Mouse (Mus musculus) B cell, adult 67 days (primary cell): Measurements from ENCODE around the gene Tcea3. TPM values are rescaled to one million over a fixed set of nuclear protein-coding genes. Genes with fewer than 3 reads are reported as not detected.

ENCODE experiments used
- total RNA-seq, 2 experiments: library from RNA; stranded (reverse); gene quantifications; 4 replicates each; pipeline ENCODE4 v1.2.4; 2023

Gene Tcea3
- 1 to 10 TPM; 4.7 to 7.7 TPM for total RNA-seq

GRCm38 (mm10) chr4:136247729-136248463, at the start of gene Tcea3:
Gene Tcea3, plus strand, starts transcription at chr4:136247729.

GRCm38 (mm10) chr4:136206033-136206893, 41.3 kb upstream of the Tcea3 start, which contains the start of gene Asap3:
Gene Asap3, plus strand, starts transcription at chr4:136206365.

GRCm38 (mm10) chr4:136284455-136284854, 36.9 kb downstream of the Tcea3 start, which contains the start of gene Zfp46:
Gene Zfp46, plus strand, starts transcription at chr4:136284683.

GRCm38 (mm10) chr4:136310229-136311041, 62.9 kb downstream of the Tcea3 start, which contains the start of gene Hnrnpr:
Gene Hnrnpr, plus strand, starts transcription at chr4:136310942.

Other genes starting within 250 kb of the Tcea3 start
- 10 to 100 TPM; 44.2 to 46.9 TPM for gene Eloa, start 226.0 kb upstream of the Tcea3 start, total RNA-seq
- 100 to 1,000 TPM; 847 to 849 TPM for gene Rpl11, start 194.3 kb upstream of the Tcea3 start, total RNA-seq
- gene Id3, start 104.2 kb upstream of the Tcea3 start, total RNA-seq: 10 to 100 TPM; 57.6 to 64.7 TPM
- 10 to 100 TPM; 29.3 to 33.5 TPM for gene E2f2, start 75.3 kb upstream of the Tcea3 start, total RNA-seq
- under 1 TPM; 0.49 to 0.80 TPM for gene Asap3, start 41.4 kb upstream of the Tcea3 start, total RNA-seq
- gene Zfp46, start 37.0 kb downstream of the Tcea3 start, total RNA-seq: 10 to 100 TPM in 1 of 2 experiments, 1 to 10 TPM in 1; 9.4 to 11.3 TPM
- gene Hnrnpr, start 63.2 kb downstream of the Tcea3 start, total RNA-seq: 100 to 1,000 TPM; 127 to 141 TPM
- gene Htr1d, start 175.8 kb downstream of the Tcea3 start, total RNA-seq: not detected
- not detected for gene 6030445D17Rik, start 214.5 kb downstream of the Tcea3 start, total RNA-seq
- 1 to 10 TPM in 1 of 2 experiments, under 1 TPM in 1; 0.64 to 1.8 TPM for gene Luzp1, start 222.0 kb downstream of the Tcea3 start, total RNA-seq